Mouse (Mus musculus): ENCODE data around the gene Gm7173. TPM values are rescaled to one million over a fixed set of nuclear protein-coding genes. Genes with fewer than 3 reads are reported as not detected.

The Gm7173 gene
- 0.67 and 0.76 TPM in 2 replicates for polyA plus RNA-seq (2015; fragmentation: Nextera tagmentation; extraction: Ambion mirVana)

DNA sequence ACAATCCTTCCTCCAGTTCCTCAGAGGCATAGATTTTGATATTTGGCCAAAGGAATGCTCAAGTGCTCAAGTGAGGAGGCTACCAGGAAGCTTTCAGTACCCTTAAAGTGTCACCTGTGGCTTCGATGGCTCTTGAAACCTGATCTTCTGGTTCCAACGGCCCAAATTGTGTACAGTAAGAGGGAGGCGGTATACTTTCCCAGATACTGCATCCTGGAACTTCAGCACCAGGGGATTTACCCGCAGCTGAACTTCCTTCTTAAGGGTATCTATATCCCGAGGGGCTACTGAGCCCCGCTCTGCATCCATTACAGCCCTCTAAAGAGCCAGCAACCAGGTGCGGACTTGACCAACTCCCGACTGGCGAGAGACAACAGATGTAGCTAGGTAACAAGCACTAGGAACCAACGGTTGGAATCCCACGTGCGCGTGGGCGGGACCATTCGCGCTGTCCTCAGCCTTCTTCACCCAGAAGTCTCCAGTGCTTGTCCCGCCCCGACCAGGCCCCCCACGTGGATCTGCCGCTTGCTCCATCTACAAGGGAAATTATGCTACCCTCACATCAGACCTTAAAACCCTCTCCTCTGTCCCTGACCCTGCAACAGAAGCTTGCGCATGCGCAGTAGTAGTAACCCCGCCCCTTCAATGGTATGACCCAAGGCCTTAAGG lies at the start of gene Gm7173:
Gene Gm7173, minus strand, starts transcription at position 309 of the 669 bp plus-strand sequence.
- peak within 1 kb of the TSS; percentile 37; the same call in 1 of the 2 replicates for H3K9ac ChIP-seq
- no peaks in the 10 kb centered on the region for H3K9me3 ChIP-seq (replicated peaks)
- H3K4me2 ChIP-seq: peak within 1 kb of the TSS; percentile 55
- ATAC-seq: peak; percentile 90
- H3K4me1 ChIP-seq: no peaks in the 10 kb centered on the region
- peak within 1 kb of the TSS; percentile 40 for H3K4me3 ChIP-seq
- H3K27me3 ChIP-seq: no peaks in the 10 kb centered on the region
- 31% methylated on average over 23 of the region's 23 CpGs for whole genome bisulfite sequencing
- H3K27ac ChIP-seq: no peak within 1 kb of the TSS
- no peaks in the 10 kb centered on the region for H3K36me3 ChIP-seq (ENCODE audit: poor library complexity, severe bottlenecking)

DNA sequence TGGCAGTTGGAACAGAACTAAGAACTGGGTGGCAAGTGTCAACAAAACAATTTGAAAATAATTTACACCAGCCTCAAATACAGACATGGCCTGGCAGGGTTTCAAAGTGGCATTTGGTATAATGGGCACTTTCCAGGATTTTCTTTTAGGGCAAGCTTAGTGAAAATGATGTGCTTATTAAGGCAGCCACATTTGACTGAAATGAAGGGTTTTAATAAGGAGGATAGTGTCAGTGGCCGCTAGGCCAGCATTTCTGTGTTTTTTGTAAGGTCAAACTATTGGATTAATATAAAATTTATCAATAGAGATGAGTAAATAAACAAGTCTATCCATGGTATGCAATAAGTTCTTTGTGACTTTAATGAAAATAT lies 546 bp upstream of the Gm7173 start:
- H3K4me2 ChIP-seq: peak overlapping the region; percentile 55

DNA sequence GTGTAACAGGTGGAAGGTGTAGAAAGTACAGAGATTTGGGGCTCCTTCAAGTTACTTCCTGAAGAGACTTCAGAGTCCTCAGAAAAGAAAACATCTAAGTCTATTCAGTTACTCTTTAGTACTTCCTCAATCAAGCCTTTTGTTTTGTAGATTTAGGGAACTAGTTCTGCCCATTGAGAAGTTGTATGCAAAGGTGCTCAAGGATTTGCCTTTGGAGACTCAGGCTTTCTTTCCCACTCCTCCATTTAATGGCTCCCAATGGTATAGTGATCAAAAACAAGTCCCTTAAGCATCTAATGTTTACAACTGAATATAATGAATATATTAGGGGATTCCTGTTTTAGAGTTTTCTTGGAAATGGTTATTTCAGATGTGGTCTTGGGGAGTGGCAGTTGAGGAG lies 200.3 kb downstream of the Gm7173 start:
- Histone ChIP-seq H3K4me3 (no peak overlapping the region), H3K9ac (no peak overlapping the region), H3K27me3 (no peaks in the 10 kb centered on the region), H3K9me3 (replicated peaks) (no peaks in the 10 kb centered on the region), H3K4me1 (no peaks in the 10 kb centered on the region), H3K36me3 (ENCODE audit: poor library complexity, severe bottlenecking) (no peaks in the 10 kb centered on the region), H3K4me2 (no peak overlapping the region), H3K27ac (no peak overlapping the region)
- ATAC-seq: no peak

More for the DNA sequence above, 546 bp upstream of the Gm7173 start:
- no peak overlapping the region for H3K27ac ChIP-seq
- H3K36me3 ChIP-seq (ENCODE audit: poor library complexity, severe bottlenecking): no peaks in the 10 kb centered on the region
- H3K9ac ChIP-seq: no peak overlapping the region
- H3K4me1 ChIP-seq: no peaks in the 10 kb centered on the region
- H3K27me3 ChIP-seq: no peaks in the 10 kb centered on the region
- 65% methylated on average over 1 of the region's 1 CpGs for WGBS
- ATAC-seq: no peak
- H3K4me3 ChIP-seq: peak overlapping the region; percentile 40
- no peaks in the 10 kb centered on the region for H3K9me3 ChIP-seq (replicated peaks)

Other genes starting within 250 kb of the Gm7173 start
- 0.17 and 0.47 TPM in 2 replicates for gene Mageb16, start 154.2 kb upstream of the Gm7173 start, polyA plus RNA-seq (2015; fragmentation: Nextera tagmentation; extraction: Ambion mirVana)

Data from forebrain, embryonic 13.5 days (tissue).